ENCODE assay signal across 10 mouse cellular contexts in genomic region chr15:95370720-95371395, GRCm38 (mm10).
DNase-seq lines count a peak whose midpoint lies in the region; ATAC-seq and TF ChIP-seq lines count a peak whose summit lies in the region.
"Had no signal": no experiment of that assay in that cellular context is flagged by ENCODE, and none has a peak within 500 bp of the region (broad histone marks: within the 10 kb centered on the region; RNA-seq: fewer than 3 reads in every experiment).

No protein-coding gene starts in this region.

- no peak for ATAC-seq in heart, embryonic 12.5 days (ENCODE audit: insufficient number of reproducible peaks, low FRiP score)

- 0 out of 2 replicates have a peak, but pooled peaks cover 4% of the 10 kb centered on the region for H3K4me1 ChIP-seq in heart, embryonic 12.5 days (replicated peaks)
- H3K4me1 ChIP-seq: limb, embryonic 15.5 days had no signal

- TF ChIP-seq CTCF in layer of hippocampus, adult 2 months (conservative IDR thresholded peaks at IDR 0.05), result no peak

- DNase-seq in layer of hippocampus, adult 11-12 months (ENCODE audit: low spot score), result peak; percentile 41
- DNase-seq in layer of hippocampus, adult 9-10 months (ENCODE audit: low spot score), result no peak
- DNase-seq in adrenal gland, postnatal 25 days, result peak; percentile 60
- peak; percentile 53 to 63 for DNase-seq in layer of hippocampus, adult 2 months (ENCODE audit: low spot score in 2 of 2)
- peak; percentile 44 to 55 for DNase-seq in right cerebral cortex, adult 2 months (ENCODE audit: low spot score in 2 of 2)
- DNase-seq in lung, postnatal 14 days, result no peak
- DNase-seq in B cell, adult 2 months, result no peak
- DNase-seq: thymus, adult 18-20 months had no signal

- H3K27me3 ChIP-seq in heart, embryonic 12.5 days (replicated peaks), result no peaks in the 10 kb centered on the region
- H3K27me3 ChIP-seq: limb, embryonic 15.5 days had no signal

- no peaks in the 10 kb centered on the region for H3K36me3 ChIP-seq in heart, embryonic 12.5 days
- H3K36me3 ChIP-seq: limb, embryonic 15.5 days had no signal

- 69% methylated on average over 16 of the region's 16 CpGs for WGBS in heart, embryonic 12.5 days

- no peak overlapping the region for H3K9ac ChIP-seq in heart, embryonic 12.5 days
- H3K9ac ChIP-seq: limb, embryonic 15.5 days had no signal

- H3K9me3 ChIP-seq in heart, embryonic 12.5 days (replicated peaks), result no peaks in the 10 kb centered on the region
- H3K9me3 ChIP-seq: limb, embryonic 15.5 days had no signal

- H3K27ac ChIP-seq in layer of hippocampus, adult 2 months, result peak overlapping the region; percentile 79
- no peak overlapping the region for H3K27ac ChIP-seq in heart, embryonic 12.5 days (ENCODE audit: poor library complexity, severe bottlenecking)
- H3K27ac ChIP-seq: limb, embryonic 15.5 days had no signal

- H3K4me3 ChIP-seq in layer of hippocampus, adult 2 months, result peak overlapping the region; percentile 1; the same call in 1 of the 2 replicates
- no peak overlapping the region for H3K4me3 ChIP-seq in heart, embryonic 12.5 days
- H3K4me3 ChIP-seq: limb, embryonic 15.5 days had no signal

- no peak overlapping the region for H3K4me2 ChIP-seq in heart, embryonic 12.5 days
- H3K4me2 ChIP-seq: limb, embryonic 15.5 days had no signal

Comparison
In these comparisons a context has a peak if more than half of its experiments do, and no peak if none do; other contexts are left out.
1. DNase-seq: peak in layer of hippocampus, adult 11-12 months (single experiment), adrenal gland, postnatal 25 days (single experiment), layer of hippocampus, adult 2 months (2 of 2) and right cerebral cortex, adult 2 months (2 of 2); none in layer of hippocampus, adult 9-10 months (single experiment), lung, postnatal 14 days (single experiment) and B cell, adult 2 months (0 of 2).